In genomic region chrX:135598096-135598495, GRCm38 (mm10) we compare ENCODE assay signal across 25 mouse cellular contexts. TPM values are rescaled to one million over a fixed set of nuclear protein-coding genes. Genes with fewer than 3 reads are reported as not detected.
DNase-seq lines count a peak whose midpoint lies in the region; ATAC-seq and TF ChIP-seq lines count a peak whose summit lies in the region.
"Had no signal": no experiment of that assay in that cellular context is flagged by ENCODE, and none has a peak within 500 bp of the region (broad histone marks: within the 10 kb centered on the region; RNA-seq: fewer than 3 reads in every experiment).

No protein-coding gene starts in this region.

- no peaks in the 10 kb centered on the region for H3K79me2 ChIP-seq in myocyte (ENCODE audit: control insufficient read depth, insufficient read depth)

- no peak for TF ChIP-seq POLR2A in myocyte (IDR thresholded peaks at IDR 0.05; ENCODE audit: insufficient read length, low read depth)

- peak overlapping the region; percentile 42 for H3K4me2 ChIP-seq in myocyte (ENCODE audit: low read depth)
- no peak overlapping the region for H3K4me2 ChIP-seq in forebrain, embryonic 14.5 days (ENCODE audit: low read length)
- H3K4me2 ChIP-seq: embryonic facial prominence, embryonic 15.5 days; heart, embryonic 11.5 days; limb, embryonic 13.5 days; stomach, embryonic 15.5 days had no signal

- no peaks in the 10 kb centered on the region for H3K36me3 ChIP-seq in myocyte (ENCODE audit: control insufficient read depth, insufficient read depth)
- H3K36me3 ChIP-seq in forebrain, embryonic 14.5 days (ENCODE audit: control insufficient read depth, insufficient read depth, low read length), result no peaks in the 10 kb centered on the region
- H3K36me3 ChIP-seq: embryonic facial prominence, embryonic 15.5 days; forebrain, embryonic 10.5 days; limb, embryonic 13.5 days; stomach, embryonic 15.5 days had no signal

- ATAC-seq in forebrain, embryonic 14.5 days, result no peak
- ATAC-seq: midbrain, embryonic 16.5 days had no signal

- H3K9me3 ChIP-seq in forebrain, embryonic 14.5 days (replicated peaks; ENCODE audit: control insufficient read depth, low read length), result no peaks in the 10 kb centered on the region
- H3K9me3 ChIP-seq: embryonic facial prominence, embryonic 15.5 days; stomach, embryonic 15.5 days had no signal

- peak; percentile 34 to 61 for DNase-seq in layer of hippocampus, adult 18-20 months (ENCODE audit: low spot score in 2 of 2)
- no peak for DNase-seq in layer of hippocampus, postnatal 10 days (ENCODE audit: low spot score in 2 of 2)
- DNase-seq in brain, adult 2 months (ENCODE audit: low read depth, low spot score), result peak; percentile 85
- DNase-seq in layer of hippocampus, adult 9-11 months, result peak; percentile 64
- DNase-seq in urinary bladder, postnatal 25 days (ENCODE audit: low spot score), result no peak
- no peak for DNase-seq in forebrain, embryonic 14.5 days (ENCODE audit: low spot score)
- DNase-seq in cerebellum, postnatal 10 days, result no peak
- DNase-seq: adrenal gland, postnatal 10 days; B cell, adult 2 months; cerebellum, adult 8-10 months; gastrocnemius, postnatal 36 days; kidney, adult 2 months; kidney, postnatal 14 days had no signal

- no peak overlapping the region for H3ac ChIP-seq in myocyte (ENCODE audit: control insufficient read depth, insufficient read length)

- 89% methylated on average over 13 of the region's 13 CpGs for WGBS in forebrain, embryonic 14.5 days

- H3K9ac ChIP-seq in forebrain, embryonic 14.5 days (ENCODE audit: low read length), result no peak overlapping the region
- H3K9ac ChIP-seq: embryonic facial prominence, embryonic 15.5 days; limb, embryonic 13.5 days; liver, embryonic 14.5 days; stomach, embryonic 15.5 days had no signal

- no peaks in the 10 kb centered on the region for H3K27me3 ChIP-seq in myocyte (ENCODE audit: control insufficient read depth, insufficient read depth, insufficient read length)
- no peaks in the 10 kb centered on the region for H3K27me3 ChIP-seq in forebrain, embryonic 14.5 days (replicated peaks; ENCODE audit: control insufficient read depth, insufficient read depth, low read length)
- H3K27me3 ChIP-seq: embryonic facial prominence, embryonic 15.5 days; limb, embryonic 13.5 days; stomach, embryonic 15.5 days had no signal

- no peak overlapping the region for H3K4me3 ChIP-seq in myocyte
- H3K4me3 ChIP-seq in forebrain, embryonic 14.5 days (ENCODE audit: low read depth, low read length), result no peak overlapping the region
- H3K4me3 ChIP-seq: embryonic facial prominence, embryonic 15.5 days; forebrain, embryonic 10.5 days; limb, embryonic 13.5 days; stomach, embryonic 15.5 days had no signal

- no peaks in the 10 kb centered on the region for H3K4me1 ChIP-seq in forebrain, embryonic 14.5 days (ENCODE audit: control insufficient read depth, insufficient read depth, low read length)
- H3K4me1 ChIP-seq: embryonic facial prominence, embryonic 15.5 days; forebrain, embryonic 10.5 days; limb, embryonic 13.5 days; stomach, embryonic 15.5 days had no signal

- H3K27ac ChIP-seq in forebrain, embryonic 14.5 days (ENCODE audit: low read depth, low read length), result no peak overlapping the region
- H3K27ac ChIP-seq: embryonic facial prominence, embryonic 15.5 days; forebrain, embryonic 10.5 days; limb, embryonic 13.5 days; liver, embryonic 14.5 days; stomach, embryonic 15.5 days had no signal

TF ChIP-seq in myocyte, 11 proteins besides CTCF, POLR2A, EP300 and RAD21:
- TF ChIP-seq MYOG (IDR thresholded peaks at IDR 0.05; ENCODE audit: control insufficient read depth in 1 of 3, insufficient read depth in 1 of 3, insufficient read length in 2 of 3, low read depth in 2 of 3), result no peak

RNA-seq across cellular contexts. Expression of gene Nxf7, which starts 0.5 kb away (rescaled TPM):
- total RNA-seq in layer of hippocampus, adult 18-20 months (2021), result not detected
- not detected for total RNA-seq in layer of hippocampus, postnatal 10 days (2021)
- polyA plus RNA-seq in myocyte (2012; fragmentation: generic; extraction: Trizol), result 6.9 TPM
- not detected in 2 replicates for polyA plus RNA-seq in forebrain, embryonic 14.5 days (2014; fragmentation: Nextera tagmentation; extraction: Ambion mirVana)
- total RNA-seq: adrenal gland, postnatal 10 days; gastrocnemius, postnatal 36 days had no signal
- polyA plus RNA-seq: forebrain, embryonic 10.5 days; kidney, adult 2 months; limb, embryonic 13.5 days; lung, embryonic 16.5 days; midbrain, embryonic 16.5 days had no signal

RNA-seq across cellular contexts. Expression of gene Prame, which starts 29.4 kb away (rescaled TPM):
- total RNA-seq in layer of hippocampus, adult 18-20 months (2021), result not detected
- total RNA-seq in layer of hippocampus, postnatal 10 days (2021), result not detected
- 0.04 TPM for polyA plus RNA-seq in myocyte (2012; fragmentation: generic; extraction: Trizol)
- polyA plus RNA-seq in forebrain, embryonic 14.5 days (2014; fragmentation: Nextera tagmentation; extraction: Ambion mirVana), result not detected in 2 replicates
- total RNA-seq: adrenal gland, postnatal 10 days; gastrocnemius, postnatal 36 days; hematopoietic stem cell, adult 5-6 weeks; megakaryocyte, adult 5-6 weeks had no signal
- polyA plus RNA-seq: heart, embryonic 11.5 days; kidney, adult 2 months; liver, embryonic 14.5 days; lung, embryonic 16.5 days; midbrain, embryonic 16.5 days; stomach, embryonic 15.5 days; thymus, postnatal 0 days had no signal

Comparison
In these comparisons a context has a peak if more than half of its experiments do, and no peak if none do; other contexts are left out.
1. DNase-seq: peak in layer of hippocampus, adult 18-20 months (2 of 2), brain, adult 2 months (single experiment) and layer of hippocampus, adult 9-11 months (single experiment); none in layer of hippocampus, postnatal 10 days (0 of 2), urinary bladder, postnatal 25 days (single experiment), forebrain, embryonic 14.5 days (single experiment) and cerebellum, postnatal 10 days (0 of 2).